Mouse (Mus musculus) midbrain, postnatal 0 days (tissue): ENCODE data around the gene Ush2a. TPM values are rescaled to one million over a fixed set of nuclear protein-coding genes. Genes with fewer than 3 reads are reported as not detected.

Experiments
- ATAC-seq: fragments of 200-750 bp; cut with Nextera tagmentation; 2 replicates; pipeline ENCODE4 v1.8.0; 2017; ENCODE audit warnings: moderate number of reproducible peaks, mild to moderate bottlenecking, moderate TSS enrichment, moderate library complexity; ENCODE audit not compliant: low FRiP score
- DNase-seq: peaks from one replicate; pipeline ENCODE4 v3.0.0-alpha.2; 2015; ENCODE audit warnings: low spot score
- H3K27ac ChIP-seq: fragments of 300-500 bp; sonication (generic); 2 replicates; pipeline ENCODE4 v1.5.1; 2014; ENCODE audit warnings: low read depth, mild to moderate bottlenecking, low read length, mixed read lengths
- H3K27me3 ChIP-seq: fragments of 300-500 bp; sonication (generic); 2 replicates; pipeline ENCODE4 v1.6.1; 2014; ENCODE audit warnings: low read length, control low read depth, mixed read lengths; ENCODE audit not compliant: insufficient read depth
- H3K36me3 ChIP-seq: fragments of 300-500 bp; sonication (generic); 2 replicates; pipeline ENCODE4 v1.6.1; 2014; ENCODE audit warnings: low read length, control low read depth, mixed read lengths; ENCODE audit not compliant: insufficient read depth
- H3K4me1 ChIP-seq: fragments of 300-500 bp; sonication (generic); 2 replicates; pipeline ENCODE4 v1.6.1; 2014; ENCODE audit warnings: mild to moderate bottlenecking, control low read depth, antibody characterized with exemption, low read length, mixed read lengths; ENCODE audit not compliant: insufficient read depth
- H3K4me2 ChIP-seq: fragments of 300-500 bp; sonication (generic); 2 replicates; pipeline ENCODE4 v1.6.1; 2014; ENCODE audit warnings: low read depth, mild to moderate bottlenecking, low read length, mixed read lengths; ENCODE audit not compliant: poor library complexity, severe bottlenecking
- H3K4me3 ChIP-seq: fragments of 300-500 bp; sonication (generic); 2 replicates; pipeline ENCODE4 v1.5.1; 2014; ENCODE audit warnings: low read depth, mild to moderate bottlenecking, low read length, moderate library complexity
- H3K9ac ChIP-seq: fragments of 300-500 bp; sonication (generic); replicated peaks from 2 replicates; pipeline ENCODE4 v1.6.1; 2014; ENCODE audit warnings: mild to moderate bottlenecking, low read length, moderate library complexity, mixed read lengths; ENCODE audit not compliant: poor library complexity, severe bottlenecking
- H3K9me3 ChIP-seq: fragments of 300-500 bp; sonication (generic); 2 replicates; pipeline ENCODE4 v1.6.1; 2016; ENCODE audit warnings: low read length, control low read depth
- CTCF ChIP-seq: IDR thresholded peaks from 2 replicates; pipeline ENCODE4 v1.5.1; 2016; ENCODE audit warnings: antibody characterized with exemption, mild to moderate bottlenecking
- WGBS: fragments of 180-500 bp; shearing (Covaris S2); extraction: QIAGEN DNeasy Blood & Tissue Kit; methylation state at CpG from one replicate; pipeline ENCODE4 v1.1.7; 2014; 5-methylcytosine and 5-hydroxymethylcytosine counted together
- polyA plus RNA-seq: library from polyadenylated mRNA; unstranded; fragments of >200 nt; fragmentation: Nextera tagmentation; extraction: Ambion mirVana; gene quantifications from 2 replicates; pipeline ENCODE4 v1.2.1, GENCODE M21; 2015
- total RNA-seq: library from RNA; depleted of rRNA; stranded (reverse); fragments of >200 nt; gene quantifications from 2 replicates; pipeline ENCODE4 v1.2.3, GENCODE M21; 2014

The Ush2a gene
- total and polyA plus RNA-seq, 2 experiments from 2014 or later, result 0.10 to 0.38 TPM

DNA sequence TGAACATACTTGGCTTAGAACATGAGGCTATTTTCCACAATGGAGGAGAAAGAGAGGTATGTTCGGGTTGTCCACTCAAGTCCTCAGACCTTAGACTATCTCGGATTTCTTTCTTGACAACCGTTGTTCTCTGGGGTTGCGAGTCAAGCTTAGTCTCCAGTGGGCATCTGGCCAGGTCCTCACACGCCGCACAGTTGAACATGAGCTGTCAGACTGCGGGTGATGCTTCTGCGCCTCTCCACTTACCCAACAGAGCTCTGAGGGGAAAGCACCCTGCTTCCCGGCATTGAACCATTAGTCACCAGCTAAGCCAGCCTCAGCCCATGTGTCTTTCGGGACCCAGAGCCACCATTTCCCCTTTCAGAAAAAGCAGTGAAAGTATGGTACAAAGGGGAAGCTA is 20.1 kb upstream of the Ush2a start:
- no peaks in the 10 kb centered on the region for H3K4me1 ChIP-seq
- TF ChIP-seq CTCF, result no peak
- 87% methylated on average over 10 of the region's 10 CpGs for WGBS
- H3K9ac ChIP-seq, result no peak overlapping the region
- H3K36me3 ChIP-seq, result no peaks in the 10 kb centered on the region
- H3K27ac ChIP-seq, result no peak overlapping the region
- DNase-seq, result no peak
- H3K4me3 ChIP-seq, result no peak overlapping the region
- no peaks in the 10 kb centered on the region for H3K27me3 ChIP-seq
- H3K4me2 ChIP-seq, result no peak overlapping the region
- H3K9me3 ChIP-seq, result no peaks in the 10 kb centered on the region
- ATAC-seq, result no peak

DNA sequence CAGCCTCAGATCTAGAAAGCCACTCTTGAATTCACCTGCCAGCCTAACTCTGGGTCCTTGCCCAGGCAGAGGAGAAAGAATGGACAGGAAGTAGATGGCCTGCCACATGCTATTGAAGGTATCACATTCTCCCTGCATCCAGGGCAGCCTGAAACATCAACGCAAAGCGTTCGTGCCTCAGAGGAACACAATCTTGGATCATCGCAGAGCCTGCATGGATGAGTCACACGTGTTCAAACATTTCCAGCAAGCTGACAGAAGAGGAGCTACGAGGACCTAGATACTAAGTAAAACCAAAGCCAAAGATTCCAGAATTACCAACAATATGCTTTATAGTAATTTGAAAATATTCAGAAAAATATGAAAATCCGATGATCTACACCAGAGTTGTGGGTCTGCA is 4.3 kb upstream of the Ush2a start:
- Histone ChIP-seq H3K4me1 (no peaks in the 10 kb centered on the region), H3K27me3 (no peaks in the 10 kb centered on the region), H3K4me3 (no peak overlapping the region), H3K36me3 (no peaks in the 10 kb centered on the region), H3K27ac (no peak overlapping the region), H3K4me2 (no peak overlapping the region), H3K9me3 (no peaks in the 10 kb centered on the region), H3K9ac (no peak overlapping the region)
- ATAC-seq, result no peak
- TF ChIP-seq CTCF, result no peak
- WGBS, result 92% methylated on average over 7 of the region's 7 CpGs
- DNase-seq, result no peak

DNA sequence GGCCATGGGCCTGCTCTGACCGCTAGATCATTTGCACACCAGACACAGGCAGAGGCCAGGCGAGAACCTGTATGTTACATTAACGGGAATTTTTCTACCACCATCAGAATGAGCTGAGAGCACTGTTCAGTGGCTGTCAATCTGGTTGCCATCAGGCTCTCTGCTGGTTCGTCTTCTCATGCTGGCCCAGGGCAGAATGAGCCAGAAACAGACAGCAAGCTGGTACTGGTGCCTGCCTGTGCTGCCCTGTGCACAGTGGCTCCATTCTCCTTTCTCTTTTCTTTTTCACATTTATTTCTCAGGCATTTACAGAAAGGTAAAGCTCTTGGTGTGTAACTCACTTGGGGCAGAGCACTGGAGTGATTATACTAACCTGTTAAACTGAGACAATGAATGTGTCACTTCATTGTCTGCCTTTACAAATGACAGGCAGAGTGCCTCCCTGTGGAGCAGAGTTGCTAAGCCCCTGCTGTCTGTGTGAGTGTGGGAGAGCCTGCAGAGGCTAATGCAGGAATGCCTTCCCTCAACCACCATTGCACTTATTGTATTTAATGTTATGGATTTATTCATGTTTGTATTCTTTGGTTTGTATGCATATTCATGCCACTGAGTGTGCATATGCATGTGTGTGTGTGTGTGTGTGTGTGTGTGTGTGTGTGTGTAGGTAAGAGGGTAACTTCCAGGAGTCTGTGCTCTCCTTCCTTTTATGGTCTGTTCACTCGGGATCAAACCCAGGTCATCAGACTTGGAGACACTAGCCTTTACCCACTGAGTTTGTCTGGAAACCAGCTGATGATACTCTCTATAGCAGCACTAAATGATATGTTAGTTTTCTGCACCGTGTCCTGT is 1.3 kb upstream of the Ush2a start:
- no peak overlapping the region for H3K27ac ChIP-seq
- H3K36me3 ChIP-seq, result no peaks in the 10 kb centered on the region
- no peak overlapping the region for H3K9ac ChIP-seq
- TF ChIP-seq CTCF, result peak; percentile 50
- WGBS, result 56% methylated on average over 6 of the region's 6 CpGs
- no peaks in the 10 kb centered on the region for H3K4me1 ChIP-seq
- no peaks in the 10 kb centered on the region for H3K9me3 ChIP-seq
- H3K4me2 ChIP-seq, result no peak overlapping the region
- ATAC-seq (no peak), DNase-seq (no peak)
- H3K27me3 ChIP-seq, result no peaks in the 10 kb centered on the region
- H3K4me3 ChIP-seq, result no peak overlapping the region

DNA sequence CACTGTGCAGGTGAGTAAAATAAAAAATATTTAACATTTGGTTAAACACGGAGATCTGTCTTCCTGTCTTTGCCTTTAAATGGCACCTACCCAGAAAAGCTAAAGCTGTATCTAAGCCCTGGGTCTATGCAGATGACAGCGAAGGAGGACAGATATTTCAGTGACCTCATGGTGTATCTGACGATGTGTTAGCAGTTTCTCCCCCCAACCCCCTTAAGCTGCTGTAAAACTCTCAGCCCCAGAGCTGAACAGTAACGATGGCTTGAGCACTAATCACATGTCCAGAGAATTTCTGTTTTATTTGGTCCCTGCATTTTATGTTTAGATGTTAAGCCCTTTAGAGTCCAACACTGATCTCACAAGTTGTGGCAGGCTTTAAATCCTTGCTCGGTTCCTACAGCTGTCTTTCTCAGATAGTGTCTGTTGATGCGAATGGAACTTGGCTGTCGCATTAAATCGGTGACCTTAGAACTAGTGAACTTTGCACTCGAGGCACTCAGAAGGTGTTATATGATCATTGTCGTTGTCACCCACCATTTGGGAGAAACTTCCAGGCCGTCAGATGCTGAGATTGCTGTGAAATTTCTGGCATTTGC is 5.4 kb downstream of the Ush2a start:
- H3K4me3 ChIP-seq, result no peak overlapping the region
- no peak overlapping the region for H3K4me2 ChIP-seq
- H3K27ac ChIP-seq, result no peak overlapping the region
- H3K9me3 ChIP-seq, result no peaks in the 10 kb centered on the region
- H3K27me3 ChIP-seq, result no peaks in the 10 kb centered on the region
- no peak for TF ChIP-seq CTCF
- H3K4me1 ChIP-seq, result no peaks in the 10 kb centered on the region
- no peak for DNase-seq
- H3K9ac ChIP-seq, result no peak overlapping the region
- ATAC-seq, result no peak
- H3K36me3 ChIP-seq, result no peaks in the 10 kb centered on the region
- 77% methylated on average over 11 of the region's 11 CpGs for WGBS

DNA sequence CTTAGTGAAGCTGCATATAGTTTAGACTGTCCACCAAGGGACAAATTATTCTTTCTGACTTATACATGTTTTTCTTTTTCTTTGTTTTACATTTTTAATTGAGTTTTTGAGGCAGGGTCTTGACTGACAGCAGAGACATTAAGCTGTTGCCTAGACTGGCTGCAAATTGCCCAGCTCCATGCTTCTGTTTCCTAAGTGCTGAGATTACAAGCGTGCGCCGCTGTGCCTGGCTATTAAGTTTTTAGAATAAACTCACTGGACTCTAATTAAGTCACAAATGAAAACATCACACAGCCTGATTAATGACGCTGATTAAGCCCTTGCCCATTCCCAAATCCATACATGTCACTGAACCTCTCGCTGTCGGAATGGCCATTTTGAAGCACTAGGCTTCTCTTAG is 7.2 kb downstream of the Ush2a start:
- ATAC-seq (no peak), DNase-seq (no peak)
- H3K9me3 ChIP-seq, result no peaks in the 10 kb centered on the region
- H3K4me1 ChIP-seq, result no peaks in the 10 kb centered on the region
- no peak overlapping the region for H3K27ac ChIP-seq
- no peak overlapping the region for H3K9ac ChIP-seq
- TF ChIP-seq CTCF, result no peak
- H3K27me3 ChIP-seq, result no peaks in the 10 kb centered on the region
- H3K4me2 ChIP-seq, result no peak overlapping the region
- H3K4me3 ChIP-seq, result no peak overlapping the region
- no peaks in the 10 kb centered on the region for H3K36me3 ChIP-seq
- WGBS, result 77% methylated on average over 6 of the region's 6 CpGs

DNA sequence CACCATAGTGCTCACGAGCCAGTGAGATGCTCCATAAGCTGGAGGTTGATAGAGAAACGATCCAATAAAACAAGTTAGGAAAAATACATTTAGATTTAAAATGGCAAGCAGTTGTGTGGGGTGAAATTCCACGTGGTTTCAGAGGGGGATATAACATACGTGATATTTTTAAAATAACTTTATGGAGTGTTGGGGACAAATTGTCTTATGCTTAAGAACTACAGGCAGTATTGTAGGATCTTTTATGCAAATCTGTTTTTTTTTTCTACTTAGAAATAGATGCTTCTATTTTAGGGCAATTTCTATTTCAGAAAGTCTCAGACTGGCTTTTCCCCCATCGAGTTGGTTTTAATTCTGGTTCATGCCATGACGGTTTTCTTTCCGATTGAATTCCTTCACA is 51.5 kb downstream of the Ush2a start:
- no peaks in the 10 kb centered on the region for H3K9me3 ChIP-seq
- no peak overlapping the region for H3K9ac ChIP-seq
- H3K27ac ChIP-seq, result no peak overlapping the region
- DNase-seq (no peak), ATAC-seq (no peak)
- WGBS, result 87% methylated on average over 7 of the region's 7 CpGs
- no peaks in the 10 kb centered on the region for H3K27me3 ChIP-seq
- no peaks in the 10 kb centered on the region for H3K36me3 ChIP-seq
- H3K4me3 ChIP-seq, result no peak overlapping the region
- no peak overlapping the region for H3K4me2 ChIP-seq
- TF ChIP-seq CTCF, result no peak
- H3K4me1 ChIP-seq, result no peaks in the 10 kb centered on the region
